ENCODE assay signal across 10 mouse cellular contexts in genomic region chr17:86336652-86337073, GRCm38 (mm10).
DNase-seq lines count a peak whose midpoint lies in the region; ATAC-seq and TF ChIP-seq lines count a peak whose summit lies in the region.
"Had no signal": no experiment of that assay in that cellular context is flagged by ENCODE, and none has a peak within 500 bp of the region (broad histone marks: within the 10 kb centered on the region; RNA-seq: fewer than 3 reads in every experiment).

No protein-coding gene starts in this region.

- H3K27ac ChIP-seq in intestine, embryonic 15.5 days, result no peak overlapping the region
- H3K27ac ChIP-seq in intestine, postnatal 0 days (ENCODE audit: low read depth, low read length), result no peak overlapping the region
- no peak overlapping the region for H3K27ac ChIP-seq in embryonic facial prominence, embryonic 11.5 days (replicated peaks; ENCODE audit: low read depth, low read length)
- H3K27ac ChIP-seq in limb, embryonic 12.5 days, result peak overlapping the region; percentile 41; the same call in 1 of the 2 replicates
- peak overlapping the region; percentile 28 for H3K27ac ChIP-seq in thymus, adult 2 months (ENCODE audit: control insufficient read depth, insufficient read depth, low read length)
- H3K27ac ChIP-seq: liver, embryonic 13.5 days had no signal

- TF ChIP-seq POLR2A in thymus, adult 2 months (IDR thresholded peaks at IDR 0.05; ENCODE audit: control insufficient read depth, extremely low read depth, insufficient read depth, low read length, poor library complexity), result no peak

- no peaks in the 10 kb centered on the region for H3K36me3 ChIP-seq in intestine, embryonic 15.5 days
- H3K36me3 ChIP-seq in intestine, postnatal 0 days (ENCODE audit: control insufficient read depth, insufficient read depth), result no peaks in the 10 kb centered on the region
- no peaks in the 10 kb centered on the region for H3K36me3 ChIP-seq in embryonic facial prominence, embryonic 11.5 days (replicated peaks; ENCODE audit: control insufficient read depth, insufficient read depth, low read depth, low read length)
- no peaks in the 10 kb centered on the region for H3K36me3 ChIP-seq in limb, embryonic 12.5 days
- no peaks in the 10 kb centered on the region for H3K36me3 ChIP-seq in thymus, adult 2 months (ENCODE audit: control insufficient read depth, insufficient read depth, low read length)
- H3K36me3 ChIP-seq: liver, embryonic 13.5 days had no signal

- H3K9ac ChIP-seq in intestine, embryonic 15.5 days, result no peak overlapping the region
- H3K9ac ChIP-seq in intestine, postnatal 0 days (ENCODE audit: low read depth, low read length), result no peak overlapping the region
- no peak overlapping the region for H3K9ac ChIP-seq in embryonic facial prominence, embryonic 11.5 days (replicated peaks; ENCODE audit: low read length)
- no peak overlapping the region for H3K9ac ChIP-seq in limb, embryonic 12.5 days (replicated peaks)
- H3K9ac ChIP-seq: liver, embryonic 13.5 days had no signal

- peak; percentile 38; the same call in 1 of the 2 replicates for ATAC-seq in intestine, embryonic 15.5 days
- ATAC-seq in intestine, postnatal 0 days, result no peak
- 0 out of 2 replicates have a peak, but pooled peaks have one; percentile 34 for ATAC-seq in embryonic facial prominence, embryonic 11.5 days (replicated peaks; ENCODE audit: insufficient number of reproducible peaks, low FRiP score, low TSS enrichment, low read depth)
- ATAC-seq in limb, embryonic 12.5 days (ENCODE audit: insufficient number of reproducible peaks, insufficient read depth, low FRiP score, low TSS enrichment, low read depth), result no peak

- H3K9me3 ChIP-seq in intestine, embryonic 15.5 days, result no peaks in the 10 kb centered on the region
- H3K9me3 ChIP-seq in intestine, postnatal 0 days (ENCODE audit: control insufficient read depth), result no peaks in the 10 kb centered on the region
- H3K9me3 ChIP-seq in embryonic facial prominence, embryonic 11.5 days (replicated peaks; ENCODE audit: control insufficient read depth, low read length), result no peaks in the 10 kb centered on the region
- H3K9me3 ChIP-seq in limb, embryonic 12.5 days, result no peaks in the 10 kb centered on the region
- H3K9me3 ChIP-seq: liver, embryonic 13.5 days had no signal

- TF ChIP-seq CTCF in intestine, postnatal 0 days (IDR thresholded peaks at IDR 0.05; ENCODE audit: low read depth), result no peak
- TF ChIP-seq CTCF in thymus, adult 2 months (IDR thresholded peaks at IDR 0.05; ENCODE audit: borderline replicate concordance, control insufficient read depth, extremely low read depth, insufficient read depth, low read length, poor library complexity), result no peak

- peaks cover 6% of the 10 kb centered on the region; the same call in 1 of the 2 replicates for H3K4me1 ChIP-seq in intestine, embryonic 15.5 days (replicated peaks)
- peaks cover 6% of the 10 kb centered on the region; the same call in 1 of the 2 replicates for H3K4me1 ChIP-seq in intestine, postnatal 0 days (replicated peaks; ENCODE audit: control insufficient read depth, insufficient read depth, low read length)
- H3K4me1 ChIP-seq in embryonic facial prominence, embryonic 11.5 days (ENCODE audit: control insufficient read depth, insufficient read depth, low read length), result no peaks in the 10 kb centered on the region
- peaks cover 16% of the 10 kb centered on the region for H3K4me1 ChIP-seq in limb, embryonic 12.5 days (replicated peaks)
- H3K4me1 ChIP-seq in thymus, adult 2 months (replicated peaks; ENCODE audit: control insufficient read depth, insufficient read depth, low read length), result peaks cover 21% of the 10 kb centered on the region

- no peak overlapping the region for H3K4me2 ChIP-seq in intestine, embryonic 15.5 days (replicated peaks)
- no peak overlapping the region for H3K4me2 ChIP-seq in intestine, postnatal 0 days (replicated peaks; ENCODE audit: low read depth)
- no peak overlapping the region for H3K4me2 ChIP-seq in embryonic facial prominence, embryonic 11.5 days (ENCODE audit: low read depth, low read length)
- H3K4me2 ChIP-seq in limb, embryonic 12.5 days, result no peak overlapping the region
- H3K4me2 ChIP-seq: liver, embryonic 13.5 days had no signal

- peak; percentile 14 for DNase-seq in embryonic facial prominence, embryonic 11.5 days (ENCODE audit: low spot score)
- peak; percentile 45 for DNase-seq in thymus, adult 2 months
- DNase-seq in urinary bladder, postnatal 25 days (ENCODE audit: low spot score), result no peak
- no peak for DNase-seq in cerebellum, adult 11 months
- DNase-seq in frontal cortex, postnatal 14 days (ENCODE audit: low spot score in 2 of 2), result no peak
- DNase-seq: cerebellum, adult 9-10 months; liver, embryonic 13.5 days had no signal

- H3K4me3 ChIP-seq in intestine, embryonic 15.5 days (replicated peaks), result no peak overlapping the region
- no peak overlapping the region for H3K4me3 ChIP-seq in intestine, postnatal 0 days (ENCODE audit: low read depth, low read length)
- H3K4me3 ChIP-seq in embryonic facial prominence, embryonic 11.5 days (ENCODE audit: low read depth, low read length), result no peak overlapping the region
- no peak overlapping the region for H3K4me3 ChIP-seq in limb, embryonic 12.5 days (replicated peaks)
- H3K4me3 ChIP-seq in thymus, adult 2 months (ENCODE audit: control insufficient read depth, insufficient read depth, low read length), result no peak overlapping the region
- H3K4me3 ChIP-seq: liver, embryonic 13.5 days had no signal

- H3K27me3 ChIP-seq in intestine, embryonic 15.5 days (replicated peaks), result no peaks in the 10 kb centered on the region
- H3K27me3 ChIP-seq in intestine, postnatal 0 days (replicated peaks; ENCODE audit: control insufficient read depth, insufficient read depth, low read length), result no peaks in the 10 kb centered on the region
- no peaks in the 10 kb centered on the region for H3K27me3 ChIP-seq in embryonic facial prominence, embryonic 11.5 days (ENCODE audit: control insufficient read depth, insufficient read depth, low read length)
- no peaks in the 10 kb centered on the region for H3K27me3 ChIP-seq in limb, embryonic 12.5 days
- H3K27me3 ChIP-seq in thymus, adult 2 months (ENCODE audit: control insufficient read depth, insufficient read depth, low read length), result no peaks in the 10 kb centered on the region
- H3K27me3 ChIP-seq: liver, embryonic 13.5 days had no signal

- WGBS in intestine, embryonic 15.5 days, result 57% methylated on average over 4 of the region's 4 CpGs
- WGBS in intestine, postnatal 0 days, result 56% methylated on average over 4 of the region's 4 CpGs
- 51% methylated on average over 4 of the region's 4 CpGs for WGBS in embryonic facial prominence, embryonic 11.5 days
- WGBS in limb, embryonic 12.5 days, result 53% methylated on average over 4 of the region's 4 CpGs
- 15% methylated on average over 4 of the region's 4 CpGs for WGBS in thymus, adult 2 months

Comparison
In these comparisons a context has a peak if more than half of its experiments do, and no peak if none do; other contexts are left out.
1. ATAC-seq: peak in intestine, embryonic 15.5 days (single experiment) and embryonic facial prominence, embryonic 11.5 days (single experiment); none in intestine, postnatal 0 days (single experiment) and limb, embryonic 12.5 days (single experiment).
2. H3K27ac ChIP-seq: peak in limb, embryonic 12.5 days (single experiment) and thymus, adult 2 months (single experiment); none in intestine, embryonic 15.5 days (single experiment), intestine, postnatal 0 days (single experiment) and embryonic facial prominence, embryonic 11.5 days (single experiment).
3. DNase-seq: peak in embryonic facial prominence, embryonic 11.5 days (single experiment) and thymus, adult 2 months (single experiment); none in urinary bladder, postnatal 25 days (single experiment), cerebellum, adult 11 months (single experiment) and frontal cortex, postnatal 14 days (0 of 2).